Mouse (Mus musculus) megakaryocyte progenitor cell, adult 5-6 weeks (primary cell): ENCODE data around the gene Apbb2. TPM values are rescaled to one million over a fixed set of nuclear protein-coding genes. Genes with fewer than 3 reads are reported as not detected.
A peak's percentile ranks its signal among the peaks of the same experiment; 100 is the strongest.

Source experiments
- ATAC-seq: replicated peaks from 2 replicates; pipeline ENCODE4 v1.8.0; 2016; ENCODE audit warnings: mild to moderate bottlenecking, moderate TSS enrichment, inconsistent platforms; ENCODE audit not compliant: poor library complexity
- total RNA-seq, 2 experiments: library from RNA; stranded (forward) in 1 of 2; stranded (reverse) in 1 of 2; fragments of 157-497, 149-512 nt in 1 of 2; fragments of 200-1000 nt in 1 of 2; gene quantifications; 2 replicates each; pipeline versions ENCODE4 v1.2.3 to v1.2.4; 2015 to 2017

The Apbb2 gene
- total RNA-seq, 2 experiments from 2014 or later, result 0.29 to 3.3 TPM

DNA sequence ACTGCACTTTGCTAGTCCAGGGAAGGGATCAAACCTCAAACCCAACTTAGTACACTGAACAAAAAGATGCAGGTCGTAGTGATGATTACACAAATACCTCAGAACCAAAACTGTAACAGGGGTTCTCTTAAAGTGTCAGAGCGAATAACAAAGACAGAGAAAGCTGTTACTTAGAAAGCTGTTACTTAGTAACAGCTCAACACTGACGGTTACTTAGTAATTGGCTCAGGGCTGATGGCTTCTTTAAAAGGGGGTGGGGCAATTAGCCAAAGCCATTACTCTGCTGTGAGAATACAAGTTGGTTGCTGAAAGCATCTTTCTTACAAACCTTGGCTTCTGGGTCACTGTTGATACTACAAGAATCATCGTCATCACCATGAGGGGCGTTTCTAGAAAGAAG is 227.3 kb downstream of the Apbb2 start:
- no peak for ATAC-seq

GRCm38 (mm10) chr5:66390567-66390966 is 228.0 kb downstream of the Apbb2 start:
- ATAC-seq, result no peak

- no peak for ATAC-seq
Measured at GRCm38 (mm10) chr5:66387481-66387880, 231.1 kb downstream of the Apbb2 start.

DNA sequence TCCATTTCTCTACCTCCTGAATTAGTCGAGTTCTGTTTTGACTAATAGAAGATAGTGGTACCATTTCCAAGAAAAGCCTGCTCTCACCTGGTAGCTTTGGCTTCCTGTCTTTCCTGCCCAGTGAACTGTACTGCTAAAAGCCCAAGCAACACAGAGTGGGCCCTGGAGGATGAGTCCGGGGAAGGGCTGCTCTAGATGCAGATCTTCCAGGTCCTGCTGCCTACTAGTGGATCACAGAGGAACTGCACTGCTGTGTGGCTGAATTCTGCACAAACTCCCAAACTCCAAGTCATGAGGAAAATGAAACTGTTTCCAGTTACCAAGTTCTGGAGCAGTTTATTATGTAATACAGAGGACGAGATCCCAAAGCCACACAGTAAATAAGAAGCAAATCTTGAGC is 232.9 kb downstream of the Apbb2 start:
- ATAC-seq, result peak; percentile 82

- no peak for ATAC-seq
Measured at GRCm38 (mm10) chr5:66384806-66385446, 233.7 kb downstream of the Apbb2 start.

- no peak for ATAC-seq
Measured at GRCm38 (mm10) chr5:66384114-66384513, 234.5 kb downstream of the Apbb2 start.

DNA sequence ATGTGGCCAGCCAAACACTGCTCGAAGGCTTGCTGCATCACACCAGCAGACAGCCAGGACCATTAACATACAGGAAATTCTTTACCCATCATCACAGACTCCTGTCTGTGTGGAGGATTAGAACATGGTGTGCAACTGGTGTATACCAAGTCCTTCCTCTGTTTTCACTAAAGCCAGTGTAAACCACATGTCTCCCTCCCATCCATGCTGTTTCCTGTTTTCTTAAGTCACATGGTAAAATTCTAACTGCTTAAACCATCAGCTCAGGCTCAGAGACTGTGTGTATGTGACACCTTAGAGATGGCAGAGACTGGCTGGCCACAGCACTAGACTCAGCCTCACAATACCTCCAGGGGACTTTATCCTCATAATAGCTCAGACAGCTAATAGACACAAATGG is 236.5 kb downstream of the Apbb2 start:
- ATAC-seq, result peak; percentile 58

GRCm38 (mm10) chr5:66378968-66379367 is 239.6 kb downstream of the Apbb2 start:
- ATAC-seq, result no peak

- ATAC-seq, result peak; percentile 52
Measured at GRCm38 (mm10) chr5:66376589-66377270, 241.9 kb downstream of the Apbb2 start.

- ATAC-seq, result no peak
Measured at GRCm38 (mm10) chr5:66374413-66374812, 244.2 kb downstream of the Apbb2 start.

- ATAC-seq, result no peak
Measured at GRCm38 (mm10) chr5:66373515-66374164, 244.9 kb downstream of the Apbb2 start.

DNA sequence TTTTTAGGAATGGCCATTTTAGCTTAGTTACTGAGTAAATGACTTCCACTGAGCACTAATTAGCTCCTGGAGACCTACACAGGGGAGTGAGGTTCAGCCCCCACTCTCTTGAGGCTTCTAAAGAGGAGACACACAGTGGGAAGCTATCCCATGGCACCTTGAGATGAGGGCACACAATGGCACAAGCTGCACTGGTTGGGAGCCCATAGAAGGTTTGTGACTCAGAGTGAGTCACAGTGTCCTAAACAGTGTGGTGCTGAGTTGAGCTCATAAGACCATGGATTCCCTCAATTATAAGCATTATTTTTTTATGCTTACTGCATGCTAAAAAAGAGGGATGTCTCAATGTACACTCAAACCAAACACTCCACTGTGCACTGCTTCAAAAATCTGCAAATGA is 247.5 kb downstream of the Apbb2 start:
- ATAC-seq, result no peak

- peak; percentile 92 for ATAC-seq
Measured at GRCm38 (mm10) chr5:66368966-66369365, 249.6 kb downstream of the Apbb2 start.

- no peak for ATAC-seq
Measured at GRCm38 (mm10) chr5:66367641-66368040, 250.9 kb downstream of the Apbb2 start.

DNA sequence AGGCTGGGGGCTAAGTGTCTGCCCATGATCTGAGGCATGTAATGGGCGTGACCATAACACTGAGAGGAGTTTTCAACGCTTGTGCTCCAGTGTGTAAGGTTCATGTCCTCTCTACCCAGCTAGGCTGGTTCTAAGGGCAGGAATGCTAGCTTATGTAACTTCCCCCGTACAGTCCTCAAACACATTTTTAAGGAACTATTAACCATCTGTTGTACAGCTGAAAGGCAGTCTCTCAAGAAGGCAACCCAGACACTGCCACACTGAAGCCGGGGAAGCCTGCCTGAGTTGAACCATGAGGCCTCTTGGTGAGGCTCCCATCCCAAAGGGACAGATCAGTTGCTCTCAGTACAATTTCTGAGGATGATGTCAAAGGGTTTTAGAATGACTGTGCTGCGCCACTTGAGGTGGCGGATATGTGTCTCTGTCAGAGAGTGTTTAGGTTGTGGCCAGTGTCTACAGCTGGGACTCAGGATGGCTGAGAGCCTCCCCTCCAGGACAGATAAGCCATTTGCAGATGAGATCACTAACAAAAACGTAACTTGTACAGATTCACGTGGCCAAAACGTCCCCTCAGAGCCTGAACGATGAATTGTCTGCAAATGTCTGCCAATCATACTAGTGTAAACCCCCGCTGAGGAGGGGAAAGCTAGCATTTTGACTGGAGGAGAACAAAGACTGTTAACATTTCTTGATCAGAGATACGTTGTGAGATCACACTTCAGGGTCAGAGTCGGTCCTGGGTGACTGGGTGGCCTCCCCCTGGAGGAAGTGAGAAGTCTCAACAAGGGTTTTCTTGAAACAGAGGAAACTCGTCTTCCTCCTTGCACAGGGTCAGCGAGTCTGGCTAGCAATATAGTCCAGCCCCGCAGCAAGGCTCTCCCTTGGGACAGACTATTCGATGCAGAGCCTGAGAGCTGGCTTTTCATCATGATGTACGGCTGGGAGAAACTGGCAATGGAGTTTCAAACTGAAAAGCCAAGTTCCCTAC is 255.0 kb downstream of the Apbb2 start:
- peak; percentile 72 for ATAC-seq

- no peak for ATAC-seq
Measured at GRCm38 (mm10) chr5:66360739-66361138, 257.8 kb downstream of the Apbb2 start.

- ATAC-seq, result no peak
Measured at GRCm38 (mm10) chr5:66359742-66360423, 258.7 kb downstream of the Apbb2 start.

- ATAC-seq, result no peak
Measured at GRCm38 (mm10) chr5:66355147-66355546, 263.4 kb downstream of the Apbb2 start.

GRCm38 (mm10) chr5:66353876-66354275 is 264.7 kb downstream of the Apbb2 start:
- no peak for ATAC-seq

- no peak for ATAC-seq
Measured at GRCm38 (mm10) chr5:66351836-66352390, 266.7 kb downstream of the Apbb2 start.
